Mouse (Mus musculus) adrenal gland, adult 2 months (tissue): Measurements from ENCODE around the gene Gab2. TPM values are rescaled to one million over a fixed set of nuclear protein-coding genes. Genes with fewer than 3 reads are reported as not detected.

Experiments
- DNase-seq: peaks from one replicate; pipeline ENCODE4 v3.0.0; 2021
- polyA plus RNA-seq: library from polyadenylated mRNA; depleted of rRNA; stranded (reverse); fragments of >200 nt; gene quantifications from 2 replicates; pipeline ENCODE4 v1.2.3, GENCODE M21; 2012
- total RNA-seq, 2 experiments: library from RNA; stranded (reverse); gene quantifications; 2 replicates each; pipeline ENCODE4 v1.2.3; 2021

The Gab2 gene
- total and polyA plus RNA-seq, 3 experiments = 8.2 to 21.9 (median 18.0) TPM

- DNase-seq = no peak
These were observed 170.3 kb downstream of the Gab2 start for GRCm38 (mm10) chr7:97251638-97252037.

DNA sequence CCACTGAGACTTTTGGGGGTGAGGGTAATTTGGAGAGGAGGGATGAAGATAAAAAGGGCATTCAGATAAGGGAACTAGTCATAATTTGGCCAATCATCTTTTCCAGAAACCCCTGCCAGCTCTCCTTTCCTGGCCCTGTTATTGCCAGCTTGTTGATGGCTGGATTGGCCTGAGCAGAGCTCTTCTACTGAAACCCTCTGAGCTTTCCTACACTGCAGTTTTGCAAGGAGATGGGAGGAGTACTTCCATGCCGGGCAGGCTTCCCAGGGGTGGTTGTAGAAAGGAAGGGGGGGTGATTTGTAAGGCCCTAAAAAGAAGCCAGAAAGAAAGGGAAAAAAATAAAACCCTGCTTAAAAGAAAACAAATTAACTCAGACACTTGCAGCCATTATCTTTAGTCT lies 181.2 kb downstream of the Gab2 start:
- peak; percentile 34 for DNase-seq

- no peak for DNase-seq
These were observed 189.0 kb downstream of the Gab2 start for GRCm38 (mm10) chr7:97270367-97270766.

- no peak for DNase-seq
These were observed 189.7 kb downstream of the Gab2 start for GRCm38 (mm10) chr7:97271068-97271467.

GRCm38 (mm10) chr7:97296986-97297385 lies 215.6 kb downstream of the Gab2 start:
- peak; percentile 0 for DNase-seq

DNA sequence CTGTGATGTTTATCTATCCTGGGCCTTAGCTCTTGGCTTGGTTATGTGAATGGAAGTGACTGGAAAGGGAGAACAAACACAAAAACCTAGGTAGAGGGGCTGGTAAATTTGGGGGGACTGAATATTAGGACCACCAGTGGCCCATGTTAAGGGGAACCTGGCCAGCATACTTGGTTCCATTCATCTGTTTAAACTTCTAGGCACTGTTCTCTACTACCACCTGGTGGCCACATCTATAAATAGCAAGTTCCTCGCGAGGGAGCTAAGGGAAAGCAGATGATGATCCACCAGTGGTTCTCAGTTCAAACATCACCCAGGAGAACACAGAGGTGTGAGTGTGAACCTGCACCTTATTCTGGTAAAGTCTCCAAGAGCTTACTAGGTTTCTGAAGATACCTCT lies 216.1 kb downstream of the Gab2 start:
- peak; percentile 56 for DNase-seq

DNA sequence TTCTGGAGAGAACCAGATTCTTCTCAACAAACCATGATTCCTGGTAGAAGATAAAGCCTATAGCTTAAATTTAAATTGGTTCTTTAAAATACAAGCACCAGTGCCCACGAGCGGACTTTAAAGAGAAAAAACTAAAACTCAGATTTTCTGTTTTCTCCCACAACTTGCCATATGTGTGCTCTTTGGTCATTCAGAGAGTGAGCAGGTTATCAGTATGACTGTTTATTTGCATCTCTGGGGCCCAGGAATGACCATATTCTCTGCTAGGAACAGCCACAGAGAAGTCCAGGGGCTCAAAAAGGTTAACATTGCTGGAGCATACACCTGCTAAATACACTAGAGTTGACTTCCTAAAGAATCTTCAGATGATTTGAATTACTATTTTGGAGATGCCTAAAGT lies 216.9 kb downstream of the Gab2 start:
- no peak for DNase-seq

- DNase-seq = no peak
These were observed 217.6 kb downstream of the Gab2 start for GRCm38 (mm10) chr7:97298943-97299342.

DNA sequence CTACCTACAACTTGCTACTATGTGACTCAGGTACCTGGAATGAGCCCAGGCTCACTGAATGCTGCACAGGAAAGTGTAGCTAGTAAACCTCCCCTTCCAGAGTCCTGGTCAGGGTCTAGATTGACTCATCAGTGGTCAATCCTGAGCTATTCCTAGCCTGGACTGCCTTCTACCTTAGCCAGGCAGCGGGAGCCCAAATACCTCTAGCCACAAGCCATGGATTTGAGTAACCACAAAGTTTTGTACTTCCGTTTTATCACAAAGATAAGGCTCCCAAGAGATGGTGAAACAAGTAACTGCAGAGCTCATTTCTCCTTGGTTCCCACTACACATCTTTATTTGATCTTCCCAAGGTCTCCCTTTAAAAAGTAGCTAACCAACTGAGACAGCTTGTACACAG lies 219.5 kb downstream of the Gab2 start:
- DNase-seq = peak; percentile 1

DNA sequence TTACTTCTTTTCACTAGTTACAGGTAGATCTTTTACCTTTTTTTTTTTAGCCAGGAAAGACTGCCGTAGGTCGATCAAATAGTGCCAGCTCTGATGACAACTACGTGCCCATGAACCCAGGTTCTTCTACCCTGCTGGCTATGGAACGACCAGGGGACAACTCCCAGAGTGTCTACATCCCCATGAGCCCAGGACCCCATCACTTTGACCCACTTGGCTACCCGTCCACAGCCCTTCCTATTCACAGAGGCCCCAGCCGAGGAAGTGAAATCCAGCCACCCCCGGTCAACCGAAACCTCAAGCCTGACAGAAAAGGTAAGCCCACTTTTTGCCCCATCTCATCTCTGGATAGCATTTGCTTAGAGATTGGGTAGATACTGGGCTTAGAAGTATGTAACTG lies 219.9 kb downstream of the Gab2 start:
- peak; percentile 1 for DNase-seq

- peak; percentile 11 for DNase-seq
These were observed 220.9 kb downstream of the Gab2 start for GRCm38 (mm10) chr7:97302261-97302660.

GRCm38 (mm10) chr7:97302876-97303275 lies 221.5 kb downstream of the Gab2 start:
- peak; percentile 0 for DNase-seq

DNA sequence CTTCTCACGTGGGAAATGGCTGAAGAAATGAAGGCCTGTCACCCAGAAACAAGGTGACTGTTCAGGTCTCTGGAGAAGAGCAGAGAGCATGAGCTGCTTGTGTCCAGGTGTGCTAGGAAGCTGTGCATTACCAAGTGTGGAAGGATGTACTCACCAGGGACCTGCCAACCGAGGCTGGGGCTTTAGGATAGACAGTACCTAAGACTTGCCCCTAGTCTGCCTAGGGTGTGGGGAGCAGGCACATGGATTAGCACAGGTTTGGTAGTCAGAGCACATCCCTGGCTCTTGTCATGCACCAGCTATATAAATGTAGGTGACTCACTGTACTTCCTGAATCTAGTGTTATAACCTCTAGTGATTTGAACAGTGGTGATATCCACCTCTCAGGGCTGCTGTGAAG lies 222.2 kb downstream of the Gab2 start:
- peak; percentile 1 for DNase-seq

GRCm38 (mm10) chr7:97304471-97304870 lies 223.1 kb downstream of the Gab2 start:
- DNase-seq = peak; percentile 8

- no peak for DNase-seq
These were observed 223.8 kb downstream of the Gab2 start for GRCm38 (mm10) chr7:97305206-97305605.

GRCm38 (mm10) chr7:97306813-97307212 lies 225.4 kb downstream of the Gab2 start:
- DNase-seq = no peak

DNA sequence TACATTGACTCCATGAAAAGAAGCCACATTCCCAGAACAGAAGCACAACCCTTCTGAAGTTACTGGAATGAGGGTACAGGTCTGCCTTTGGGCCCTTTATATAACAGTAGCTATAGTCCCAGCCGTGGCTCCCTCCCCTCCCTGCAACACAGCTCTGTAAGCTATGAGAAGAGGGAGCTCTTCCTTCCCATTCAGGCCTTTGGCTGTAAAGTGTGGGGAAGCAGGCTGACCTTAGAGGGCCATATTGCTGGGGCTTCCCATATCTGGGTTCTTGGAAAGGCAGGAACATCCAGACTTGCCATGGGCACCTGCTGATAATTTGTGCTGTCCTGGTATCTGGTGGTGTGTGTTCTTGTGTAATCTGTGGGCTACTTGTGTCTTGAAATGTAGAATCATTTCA lies 226.2 kb downstream of the Gab2 start:
- DNase-seq = no peak

DNA sequence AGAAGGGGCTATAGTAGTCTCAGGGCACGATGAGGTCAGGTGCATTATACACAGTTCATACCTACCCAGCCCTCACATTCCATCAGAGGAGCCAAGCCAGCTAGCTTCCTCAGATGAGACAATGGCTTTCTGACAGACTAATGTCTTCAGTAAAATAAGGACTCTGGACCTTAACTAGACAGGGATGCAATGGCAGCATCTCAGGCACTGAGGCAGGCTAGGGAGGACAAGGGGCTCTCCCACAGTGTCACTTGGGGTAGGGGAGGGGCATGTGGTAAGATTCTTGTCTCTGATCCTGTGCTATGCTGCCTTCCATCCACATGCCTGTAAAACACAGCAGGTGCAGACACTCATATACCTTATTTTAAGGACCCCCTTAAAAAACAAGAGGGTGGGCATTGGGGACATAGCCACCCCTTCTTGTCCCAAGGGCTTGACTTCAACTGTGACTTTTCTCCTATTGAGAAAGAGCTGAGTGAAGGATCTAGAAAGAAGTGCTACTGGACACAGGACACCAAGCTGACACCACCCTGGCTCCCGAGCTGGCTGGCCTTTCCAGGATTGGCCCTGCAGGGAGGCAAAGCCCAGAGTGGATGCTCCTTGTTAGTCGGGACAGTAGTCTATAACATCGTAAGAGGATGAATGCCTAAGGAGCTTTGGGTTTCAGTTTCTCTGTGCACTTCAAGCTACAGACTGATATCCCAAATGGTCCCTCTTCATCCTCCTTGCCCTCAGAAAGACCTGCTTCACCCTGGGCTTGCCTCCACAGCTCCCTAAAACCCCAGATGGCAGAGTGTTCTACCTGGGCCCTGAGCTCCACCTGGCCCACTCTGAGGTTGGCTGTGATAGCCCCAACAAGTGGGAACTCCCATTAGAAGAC lies 228.3 kb downstream of the Gab2 start:
- DNase-seq = no peak

GRCm38 (mm10) chr7:97310341-97310635 lies 228.9 kb downstream of the Gab2 start:
- no peak for DNase-seq

DNA sequence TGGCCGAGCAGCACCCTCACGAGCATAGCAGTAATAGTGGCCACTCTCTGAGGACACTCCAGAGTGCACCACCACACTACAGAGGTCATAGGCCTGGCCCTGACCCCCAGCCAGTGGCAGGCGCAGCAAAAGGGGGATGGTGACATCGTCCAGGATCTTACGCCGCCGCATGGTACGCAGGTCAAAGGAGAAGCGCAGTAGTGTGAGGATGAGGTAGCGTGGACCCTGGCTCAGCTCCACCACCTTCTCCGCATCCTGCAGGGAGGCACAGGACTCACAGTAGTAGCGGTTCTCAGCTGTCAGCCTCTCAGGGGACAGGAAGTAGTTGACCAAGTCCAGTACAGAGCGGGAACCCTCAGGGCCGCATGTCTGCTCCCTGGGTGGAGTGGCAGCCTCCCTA lies 230.2 kb downstream of the Gab2 start:
- DNase-seq = no peak

DNA sequence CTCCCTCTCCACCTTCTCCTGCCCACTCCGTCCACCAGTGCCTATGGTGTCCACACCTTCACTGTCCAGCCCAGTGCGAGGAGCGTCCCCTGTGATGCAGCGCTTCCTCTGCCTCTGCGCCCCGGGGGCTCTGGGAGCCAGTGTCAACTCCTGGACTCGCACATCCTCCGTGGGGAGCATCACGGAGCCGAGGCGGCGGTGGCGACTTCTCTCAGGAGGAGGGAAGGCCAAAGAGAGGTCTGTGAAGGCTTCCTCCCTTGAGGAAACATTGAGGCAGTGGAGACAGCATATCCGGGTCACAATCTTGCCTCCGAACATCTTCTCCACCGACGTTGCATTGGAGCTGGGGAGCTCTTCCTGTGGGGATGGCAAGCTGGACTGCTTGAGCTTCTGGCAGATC lies 230.8 kb downstream of the Gab2 start:
- no peak for DNase-seq

DNA sequence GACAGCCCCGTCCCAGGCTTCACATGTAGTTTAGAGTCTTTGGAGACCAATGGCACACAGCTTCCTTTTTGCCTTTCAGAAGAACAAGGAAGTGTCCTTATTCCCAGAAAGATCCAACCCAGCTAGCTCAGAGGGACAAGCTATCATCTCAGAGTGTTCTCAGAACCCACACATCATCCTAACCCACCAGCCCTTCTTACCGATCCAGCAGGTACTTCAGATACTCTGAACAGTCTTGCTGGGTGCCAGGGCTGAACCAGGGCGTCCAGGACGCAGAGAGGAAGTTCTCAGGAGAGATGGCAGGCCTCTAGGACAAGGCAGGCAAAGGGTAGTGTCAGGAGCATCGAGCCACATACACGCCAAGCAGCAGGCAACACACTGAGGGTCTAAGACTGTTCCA lies 231.5 kb downstream of the Gab2 start:
- DNase-seq = no peak

- no peak for DNase-seq
These were observed 232.1 kb downstream of the Gab2 start for GRCm38 (mm10) chr7:97313364-97313995.

DNA sequence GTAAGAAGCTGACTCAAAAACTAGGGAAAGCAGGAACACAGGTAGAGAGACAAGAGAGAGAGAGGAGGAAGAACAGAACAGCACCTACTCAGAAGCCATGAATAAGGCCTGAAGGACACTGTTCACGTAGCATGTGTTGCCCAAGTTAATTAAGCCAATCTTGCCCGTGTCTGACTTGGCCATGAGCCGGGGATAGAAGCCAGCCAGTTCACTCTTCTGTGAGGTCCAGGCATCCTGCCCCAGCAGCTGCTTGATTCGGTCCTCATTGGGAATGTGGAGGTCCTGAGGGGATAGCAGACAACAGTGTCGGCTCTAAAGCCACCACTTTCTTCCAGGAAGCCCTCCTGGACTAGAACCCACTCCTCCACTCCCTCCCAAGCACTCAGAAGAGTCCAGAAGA lies 233.3 kb downstream of the Gab2 start:
- no peak for DNase-seq
